Mouse (Mus musculus): ENCODE measurements at regions not wholly inside any gene's neighbourhood (a gene's known extent, or its start where the extent isn't known, plus 50 kb on each side); places are given as distances from the start of the nearest gene placed in this dataset.
"Not testable (repeated sequence)": the region's sequence is repeated elsewhere in the genome, so short reads cannot be mapped to it uniquely, and the experiment has no call there.

DNA sequence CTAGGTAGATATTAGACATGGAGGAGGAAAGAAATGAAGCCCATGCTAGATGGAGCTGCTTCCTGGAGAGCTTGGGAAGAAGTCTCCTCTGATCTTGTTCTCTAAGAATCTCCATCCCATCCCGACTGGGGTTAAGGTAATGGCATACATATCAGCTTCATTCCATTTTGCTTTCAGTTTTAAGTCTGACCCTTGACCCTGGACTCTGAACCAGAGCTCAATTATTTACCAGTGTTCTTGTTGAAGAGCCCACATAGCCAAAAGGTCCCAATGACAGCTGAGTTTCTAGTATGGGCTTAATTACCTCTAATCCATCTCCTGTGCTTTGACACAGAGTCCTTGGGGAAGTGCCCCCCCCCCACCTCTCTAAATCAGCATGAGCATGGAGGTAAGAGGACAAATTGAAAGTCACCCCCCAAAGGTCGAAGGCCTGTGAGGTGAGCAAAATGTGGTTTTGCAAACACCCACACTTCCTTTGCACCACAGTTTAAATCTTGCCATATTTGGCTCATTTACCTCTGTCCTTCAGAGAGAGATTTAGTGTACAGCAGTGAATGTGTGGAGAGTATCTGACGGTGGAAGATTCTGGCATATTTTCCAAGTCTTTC, 371.5 kb downstream of the Ets1 start:
- DNase-seq (ENCODE audit: low spot score), result peak; percentile 30

- DNase-seq (ENCODE audit: low spot score), result no peak
Observed at GRCm38 (mm10) chr9:33011241-33011640, 375.2 kb downstream of the Ets1 start.

DNA sequence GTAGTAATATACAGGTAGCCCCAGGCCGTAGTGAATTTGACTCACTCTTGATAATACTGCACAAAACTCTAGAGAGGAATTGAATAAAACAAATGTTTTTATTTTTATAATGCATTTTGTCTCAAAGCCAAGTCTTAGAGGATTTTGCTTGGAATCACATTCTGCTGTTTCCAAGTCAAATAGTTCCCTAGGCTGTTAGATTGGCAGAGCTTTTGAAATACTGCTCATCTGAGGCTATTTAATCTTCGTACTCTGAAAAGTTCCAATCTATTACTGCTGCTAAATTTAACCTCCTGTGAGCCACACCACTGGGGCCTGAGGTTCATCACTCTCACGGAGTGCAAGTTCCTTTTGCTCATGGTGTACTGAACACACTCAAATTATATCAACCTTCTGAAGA, 399.4 kb downstream of the Ets1 start:
- no peak for DNase-seq (ENCODE audit: low spot score)

- DNase-seq (ENCODE audit: low spot score), result no peak
Observed at GRCm38 (mm10) chr9:33039221-33039790, 403.3 kb downstream of the Ets1 start.

DNA sequence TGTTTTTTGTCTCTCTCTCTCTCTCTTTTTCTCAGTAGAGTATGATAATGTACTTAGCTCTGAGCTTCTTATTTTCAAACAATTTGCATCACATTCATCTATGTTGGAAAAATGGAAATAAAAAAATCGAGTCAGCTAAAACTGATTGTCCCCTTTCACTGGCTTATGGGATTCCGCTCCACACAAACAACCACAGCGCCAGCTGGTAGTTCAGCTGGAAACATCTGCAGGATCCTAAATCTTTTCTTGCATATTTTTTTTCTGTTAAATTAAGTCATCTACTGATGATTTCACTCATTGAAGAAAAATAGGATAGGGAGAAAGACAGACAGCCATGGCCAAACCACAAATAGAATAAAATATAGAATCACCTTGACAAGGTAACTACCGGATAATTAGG, 414.8 kb downstream of the Ets1 start:
- DNase-seq (ENCODE audit: low spot score), result no peak

GRCm38 (mm10) chr9:33060636-33061264, 424.7 kb downstream of the Ets1 start:
- DNase-seq (ENCODE audit: low spot score), result no peak

GRCm38 (mm10) chr9:33062476-33062875, 426.5 kb downstream of the Ets1 start:
- peak; percentile 93 for DNase-seq (ENCODE audit: low spot score)

DNA sequence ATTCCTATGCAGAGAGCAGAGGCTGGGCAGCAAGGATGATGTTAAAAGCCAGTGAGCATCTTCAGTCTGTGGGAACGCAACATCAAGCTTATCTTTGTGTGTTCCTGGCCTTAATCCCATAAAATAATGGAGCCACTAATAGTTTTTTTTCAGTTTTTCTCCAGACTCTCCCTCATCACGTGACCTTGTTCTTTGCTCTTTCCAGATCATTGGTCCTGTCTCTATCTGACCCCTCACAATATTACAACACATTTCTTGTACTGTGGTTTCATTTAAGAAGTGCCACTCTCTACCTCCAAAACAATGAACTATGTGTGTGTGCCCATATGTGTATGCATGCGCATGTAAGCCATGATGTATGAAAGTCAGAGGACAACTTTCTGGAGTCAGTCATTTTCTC, 429.3 kb downstream of the Ets1 start:
- DNase-seq (ENCODE audit: low spot score), result no peak

- peak; percentile 43 for DNase-seq (ENCODE audit: low spot score)
Observed at GRCm38 (mm10) chr9:33067521-33067920, 431.5 kb downstream of the Ets1 start.

DNA sequence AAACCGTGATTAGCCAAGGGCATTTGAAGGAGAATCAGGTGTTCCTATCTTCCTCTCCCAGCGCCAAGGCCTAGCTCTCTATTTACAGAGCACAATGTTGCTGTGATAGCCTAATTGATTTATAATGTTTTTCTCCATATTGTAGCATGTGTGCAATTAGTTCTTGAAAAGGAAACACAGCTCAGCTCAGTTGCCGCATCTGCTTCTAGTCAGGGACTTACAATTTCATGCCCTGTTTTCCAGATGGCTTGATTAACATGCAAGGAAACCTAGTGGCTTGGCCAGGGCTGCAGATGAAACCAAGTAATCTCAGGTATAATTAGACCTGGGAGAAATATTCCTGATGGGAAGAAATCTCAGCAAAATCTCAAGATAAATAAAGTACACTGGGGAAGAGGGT, 434.1 kb downstream of the Ets1 start:
- DNase-seq (ENCODE audit: low spot score), result peak; percentile 24

- no peak for DNase-seq (ENCODE audit: low spot score)
Observed at GRCm38 (mm10) chr9:33080271-33080670, 444.2 kb downstream of the Ets1 start.

- DNase-seq (ENCODE audit: low spot score), result peak; percentile 67
Observed at GRCm38 (mm10) chr9:33080774-33081173, 444.8 kb downstream of the Ets1 start.

- DNase-seq (ENCODE audit: low spot score), result no peak
Observed at GRCm38 (mm10) chr9:33089977-33090376, 454.0 kb downstream of the Ets1 start.

- DNase-seq (ENCODE audit: low spot score), result no peak
Observed at GRCm38 (mm10) chr9:33091664-33092063, 455.6 kb downstream of the Ets1 start.

GRCm38 (mm10) chr9:33095654-33096053, 459.6 kb downstream of the Ets1 start:
- peak; percentile 86 for DNase-seq (ENCODE audit: low spot score)

GRCm38 (mm10) chr9:33101206-33101605, 465.2 kb downstream of the Ets1 start:
- no peak for DNase-seq (ENCODE audit: low spot score)

GRCm38 (mm10) chr9:33104623-33105074, 468.6 kb downstream of the Ets1 start:
- peak; percentile 80 for DNase-seq (ENCODE audit: low spot score)

DNA sequence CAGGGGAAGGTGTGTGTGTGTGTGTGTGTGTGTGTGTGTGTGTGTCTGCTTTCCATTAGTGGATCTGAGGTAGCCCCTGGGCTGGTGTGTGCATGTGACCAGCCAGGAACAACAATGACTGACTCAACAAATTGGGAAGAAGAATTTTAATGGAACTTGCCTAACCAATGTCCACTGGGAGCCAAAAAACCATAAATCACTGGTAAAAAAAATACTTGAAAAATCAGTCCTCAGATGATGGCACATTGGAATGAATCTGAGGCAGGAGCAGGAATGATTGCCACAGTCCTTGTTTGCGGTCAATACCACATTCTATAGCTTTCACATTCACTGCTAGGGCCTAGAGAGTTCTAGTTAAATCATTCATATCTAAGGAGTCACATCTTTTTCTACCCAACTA, 487.8 kb downstream of the Ets1 start:
- no peak for DNase-seq (ENCODE audit: low spot score)

GRCm38 (mm10) chr9:33152186-33152585, 516.2 kb downstream of the Ets1 start:
- peak; percentile 38 for DNase-seq (ENCODE audit: low spot score)

- DNase-seq (ENCODE audit: low spot score), result no peak
Observed at GRCm38 (mm10) chr9:33168159-33168558, 532.1 kb downstream of the Ets1 start.

GRCm38 (mm10) chr9:33169093-33169492, 533.1 kb downstream of the Ets1 start:
- not testable (repeated sequence) for DNase-seq (ENCODE audit: low spot score)

GRCm38 (mm10) chr9:33180066-33180465, 544.0 kb downstream of the Ets1 start:
- DNase-seq (ENCODE audit: low spot score), result no peak

DNA sequence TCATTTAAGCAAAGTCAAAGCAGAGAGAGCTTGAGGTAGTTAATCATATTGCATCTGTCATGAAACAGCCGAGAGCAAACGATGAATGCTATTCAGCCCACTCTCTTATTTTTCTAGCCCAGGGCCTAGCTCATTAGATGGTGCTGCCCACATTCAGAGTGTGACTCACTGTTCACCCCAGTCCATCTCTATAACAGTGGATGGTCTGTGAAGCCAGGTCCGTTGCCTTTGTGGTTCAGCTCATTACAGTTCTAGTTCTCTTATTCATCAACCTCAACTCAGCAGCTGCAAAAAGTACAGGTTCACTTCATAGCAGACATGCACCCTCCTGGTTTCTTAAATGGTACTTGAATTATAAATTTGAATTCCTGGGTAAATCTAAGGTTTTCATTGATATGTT, 551.2 kb downstream of the Ets1 start:
- no peak for DNase-seq (ENCODE audit: low spot score)

GRCm38 (mm10) chr9:33209083-33209482, 573.1 kb downstream of the Ets1 start:
- DNase-seq (ENCODE audit: low spot score), result no peak
